Mouse (Mus musculus): ENCODE measurements around the gene Zcchc17.

The Zcchc17 gene

GRCm38 (mm10) chr4:130286531-130286930, 73.2 kb downstream of the Zcchc17 start:
- DNase-seq (ENCODE audit: low read depth in 2 of 2, low spot score in 2 of 2): no peak

- no peak for DNase-seq (ENCODE audit: low read depth in 2 of 2, low spot score in 2 of 2)
Observed at GRCm38 (mm10) chr4:130283826-130284225, 75.9 kb downstream of the Zcchc17 start.

GRCm38 (mm10) chr4:130282856-130283255, 76.9 kb downstream of the Zcchc17 start:
- no peak for DNase-seq (ENCODE audit: low read depth in 2 of 2, low spot score in 2 of 2)

- no peak for DNase-seq (ENCODE audit: low read depth in 2 of 2, low spot score in 2 of 2)
Observed at GRCm38 (mm10) chr4:130279105-130279504, 80.6 kb downstream of the Zcchc17 start, which contains the start of gene Serinc2. TSS of gene Serinc2 (minus strand) at chr4:130279205.

- DNase-seq (ENCODE audit: low read depth in 2 of 2, low spot score in 2 of 2): no peak
Observed at GRCm38 (mm10) chr4:130276573-130277176, 83.1 kb downstream of the Zcchc17 start.

- no peak for DNase-seq (ENCODE audit: low read depth in 2 of 2, low spot score in 2 of 2)
Observed at GRCm38 (mm10) chr4:130275823-130276105, 84.0 kb downstream of the Zcchc17 start.

GRCm38 (mm10) chr4:130275016-130275822, 84.5 kb downstream of the Zcchc17 start:
- DNase-seq (ENCODE audit: low read depth in 2 of 2, low spot score in 2 of 2): no peak

- no peak for DNase-seq (ENCODE audit: low read depth in 2 of 2, low spot score in 2 of 2)
Observed at GRCm38 (mm10) chr4:130274346-130275015, 85.3 kb downstream of the Zcchc17 start.

GRCm38 (mm10) chr4:130273698-130274345, 85.9 kb downstream of the Zcchc17 start:
- no peak for DNase-seq (ENCODE audit: low read depth in 2 of 2, low spot score in 2 of 2)

GRCm38 (mm10) chr4:130270611-130271347, 89.0 kb downstream of the Zcchc17 start:
- DNase-seq (ENCODE audit: low read depth in 2 of 2, low spot score in 2 of 2): no peak

GRCm38 (mm10) chr4:130270089-130270488, 89.7 kb downstream of the Zcchc17 start:
- DNase-seq (ENCODE audit: low read depth in 2 of 2, low spot score in 2 of 2): no peak

- DNase-seq (ENCODE audit: low read depth in 2 of 2, low spot score in 2 of 2): no peak
Observed at GRCm38 (mm10) chr4:130268736-130269135, 91.0 kb downstream of the Zcchc17 start.

GRCm38 (mm10) chr4:130267069-130267468, 92.7 kb downstream of the Zcchc17 start:
- no peak for DNase-seq (ENCODE audit: low read depth in 2 of 2, low spot score in 2 of 2)

- DNase-seq (ENCODE audit: low read depth in 2 of 2, low spot score in 2 of 2): no peak
Observed at GRCm38 (mm10) chr4:130266601-130267000, 93.1 kb downstream of the Zcchc17 start.
